Mouse (Mus musculus) liver, adult (tissue): Measurements from ENCODE around the gene Vmn1r128.
"Not testable (repeated sequence)": the region's sequence is repeated elsewhere in the genome, so short reads cannot be mapped to it uniquely, and the experiment has no call there.

Source experiments
- GATA4 ChIP-seq: IDR thresholded peaks from 2 replicates; pipeline ENCODE4 v1.6.1; 2014; ENCODE audit warnings: mild to moderate bottlenecking, low read length; ENCODE audit not compliant: insufficient replicate concordance

Vmn1r128 gene

DNA sequence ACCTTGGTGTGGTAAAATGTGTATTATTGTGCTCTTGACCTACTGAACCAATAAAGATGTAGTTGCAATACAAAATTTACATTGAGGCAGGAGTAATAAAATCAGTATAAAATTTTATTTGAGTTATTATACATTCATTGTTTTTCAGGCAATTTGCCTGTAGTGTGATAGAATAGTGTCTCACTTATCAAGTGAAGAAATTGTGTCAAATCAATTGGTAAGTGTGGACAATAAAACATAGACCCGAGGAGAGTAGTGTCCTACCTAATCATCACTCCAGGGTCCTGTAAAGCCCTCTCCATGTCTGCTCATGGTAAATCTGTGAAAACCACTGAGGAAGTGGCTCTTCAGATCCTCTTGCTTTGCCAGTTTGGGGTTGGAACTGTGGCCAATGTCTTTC, at the start of gene Vmn1r128:
Gene Vmn1r128 (plus strand): TSS at position 301 of the 400 bp plus-strand sequence.
- TF ChIP-seq GATA4 = not testable (repeated sequence)

DNA sequence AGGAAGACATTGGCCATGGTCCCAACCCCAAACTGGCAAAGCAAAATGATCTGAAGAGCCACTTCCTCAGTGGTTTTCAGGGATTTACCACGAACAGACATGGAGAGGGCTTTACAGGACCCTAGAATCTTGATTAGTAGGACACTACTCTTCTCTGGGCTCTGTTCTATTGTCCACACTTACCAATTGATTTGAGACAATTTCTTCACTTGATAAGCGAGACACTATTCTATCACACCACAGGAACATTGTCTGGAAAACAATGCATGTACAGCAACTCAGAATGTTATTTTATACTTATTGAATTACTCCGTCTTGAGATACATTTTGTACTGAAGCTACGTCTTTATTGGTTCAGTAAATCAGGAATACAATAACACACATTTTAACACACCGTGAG, 47.8 kb upstream of the Vmn1r128 start, which contains the start of gene Vmn1r126:
Gene Vmn1r126 (minus strand): TSS at position 101 of the 400 bp plus-strand sequence.
- not testable (repeated sequence) for TF ChIP-seq GATA4

DNA sequence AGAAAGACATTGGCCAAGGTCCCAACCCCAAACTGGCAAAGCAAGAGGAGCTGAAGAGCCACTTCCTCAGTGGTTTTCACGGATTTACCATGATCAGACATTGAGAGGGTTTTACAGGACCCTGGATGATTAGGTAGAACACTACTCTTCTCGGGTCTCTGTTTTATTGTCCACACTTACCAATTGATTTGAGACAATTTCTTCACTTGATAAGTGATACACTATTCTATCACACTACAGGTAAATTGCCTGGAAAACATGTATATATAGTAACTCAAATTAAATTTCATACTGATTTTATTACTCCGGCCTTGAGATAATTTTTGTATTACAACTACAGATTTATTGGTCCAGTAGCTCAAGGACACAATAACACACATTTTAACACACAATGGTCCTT, 29.4 kb upstream of the Vmn1r128 start, which contains the start of gene Vmn1r127:
Gene Vmn1r127 (minus strand): TSS at position 101 of the 400 bp plus-strand sequence.
- not testable (repeated sequence) for TF ChIP-seq GATA4

GRCm38 (mm10) chr7:21361191-21361590, 12.0 kb downstream of the Vmn1r128 start, which contains the start of gene Vmn1r129:
Gene Vmn1r129, minus strand, starts transcription at chr7:21361291.
- not testable (repeated sequence) for TF ChIP-seq GATA4
